Mouse (Mus musculus): ENCODE data around the gene Ssbp3. TPM values are rescaled to one million over a fixed set of nuclear protein-coding genes. Genes with fewer than 3 reads are reported as not detected.

Ssbp3 gene
- polyA plus RNA-seq, 1 experiment from 2014 or later, result 171 TPM

DNA sequence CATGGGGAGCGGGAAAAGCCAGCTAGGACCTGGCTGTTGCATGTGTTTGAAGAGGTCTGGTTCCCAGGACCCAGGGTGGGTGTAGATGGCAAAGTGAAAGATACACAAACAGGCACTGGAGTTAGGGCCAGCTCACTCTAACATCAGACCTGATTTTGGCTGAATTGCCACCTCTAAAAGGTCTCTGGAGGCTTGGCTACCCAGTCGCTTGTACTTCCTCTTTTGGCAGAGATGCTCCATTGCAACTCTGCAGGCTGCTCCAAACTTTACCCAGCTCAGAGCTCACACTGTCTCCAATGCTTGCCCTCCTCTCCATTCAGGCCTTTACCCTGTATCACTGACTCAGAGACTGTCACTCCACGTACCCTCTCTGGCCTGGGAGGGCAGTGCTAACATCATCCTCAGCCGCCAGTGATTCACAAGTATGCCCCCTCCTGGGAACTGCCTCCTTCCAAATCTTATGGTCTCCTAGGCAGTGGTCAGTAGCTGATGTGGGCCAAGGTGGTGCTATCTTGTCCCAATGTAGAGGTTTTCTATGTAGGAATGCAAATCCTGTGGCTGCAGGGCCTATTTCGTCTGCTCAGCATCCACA lies 142.6 kb downstream of the Ssbp3 start:
- Histone ChIP-seq H3K4me3 (no peak overlapping the region), H3K9me3 (no peaks in the 10 kb centered on the region), H3K27me3 (no peaks in the 10 kb centered on the region), H3K36me3 (peaks cover 47% of the 10 kb centered on the region), H3K9ac (no peak overlapping the region), H3K27ac (no peak overlapping the region; the same call in 1 of the 2 replicates), H3K4me1 (no peaks in the 10 kb centered on the region), H3K4me2 (replicated peaks) (no peak overlapping the region)
- ATAC-seq (ENCODE audit: low FRiP score, low read depth), result no peak
- WGBS, result 55% methylated on average over 5 of the region's 5 CpGs

DNA sequence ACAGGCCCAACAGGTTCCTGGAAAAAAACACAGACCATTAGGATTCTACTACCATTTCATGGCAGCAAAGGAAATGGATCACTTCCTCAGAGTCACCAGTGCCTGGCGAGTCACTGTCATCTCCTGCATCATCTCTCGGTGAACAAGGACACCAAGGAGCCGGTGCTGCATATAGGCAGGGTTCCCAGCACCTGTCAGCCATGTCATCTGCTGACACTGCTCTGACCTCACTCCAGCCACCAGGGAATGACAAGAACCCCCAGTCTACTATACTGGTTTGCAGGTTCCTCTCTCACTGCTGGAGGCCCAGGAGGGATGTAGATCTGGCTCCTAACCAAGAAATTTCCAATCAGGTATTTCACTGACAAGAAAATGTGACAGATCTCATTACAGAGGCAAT lies 145.6 kb downstream of the Ssbp3 start:
- no peak overlapping the region for H3K9ac ChIP-seq
- H3K27me3 ChIP-seq, result no peaks in the 10 kb centered on the region
- H3K36me3 ChIP-seq, result peaks cover 60% of the 10 kb centered on the region
- H3K9me3 ChIP-seq, result no peaks in the 10 kb centered on the region
- H3K4me2 ChIP-seq (replicated peaks), result no peak overlapping the region
- H3K27ac ChIP-seq, result no peak overlapping the region
- 83% methylated on average over 3 of the region's 3 CpGs for WGBS
- H3K4me1 ChIP-seq, result no peaks in the 10 kb centered on the region
- no peak overlapping the region for H3K4me3 ChIP-seq
- ATAC-seq (ENCODE audit: low FRiP score, low read depth), result no peak

DNA sequence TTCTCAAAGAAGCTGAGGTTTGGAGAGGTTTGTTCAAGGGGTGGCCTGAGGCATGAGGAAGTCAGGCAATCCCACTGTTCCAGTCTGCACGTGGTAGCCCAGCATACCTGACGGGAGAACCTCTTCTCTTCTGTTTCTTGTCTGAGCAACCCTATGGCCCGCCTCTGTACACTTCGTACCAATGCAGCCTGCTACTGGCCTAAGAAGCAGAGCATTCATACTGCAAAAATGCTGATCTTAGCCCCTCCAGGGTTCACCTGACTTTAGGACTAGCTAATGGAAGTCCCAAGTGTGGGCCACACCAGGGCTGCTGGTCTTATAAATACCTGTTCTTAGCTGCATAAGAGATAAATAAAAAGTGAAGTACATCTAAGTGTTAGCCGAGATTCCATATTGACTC lies 147.8 kb downstream of the Ssbp3 start:
- WGBS, result 88% methylated on average over 5 of the region's 5 CpGs
- H3K4me2 ChIP-seq (replicated peaks), result no peak overlapping the region
- H3K4me1 ChIP-seq, result no peaks in the 10 kb centered on the region
- H3K9me3 ChIP-seq, result no peaks in the 10 kb centered on the region
- no peak overlapping the region for H3K4me3 ChIP-seq
- ATAC-seq (ENCODE audit: low FRiP score, low read depth), result no peak
- peaks cover 82% of the 10 kb centered on the region for H3K36me3 ChIP-seq
- no peak overlapping the region for H3K9ac ChIP-seq
- H3K27ac ChIP-seq, result no peak overlapping the region
- H3K27me3 ChIP-seq, result no peaks in the 10 kb centered on the region

DNA sequence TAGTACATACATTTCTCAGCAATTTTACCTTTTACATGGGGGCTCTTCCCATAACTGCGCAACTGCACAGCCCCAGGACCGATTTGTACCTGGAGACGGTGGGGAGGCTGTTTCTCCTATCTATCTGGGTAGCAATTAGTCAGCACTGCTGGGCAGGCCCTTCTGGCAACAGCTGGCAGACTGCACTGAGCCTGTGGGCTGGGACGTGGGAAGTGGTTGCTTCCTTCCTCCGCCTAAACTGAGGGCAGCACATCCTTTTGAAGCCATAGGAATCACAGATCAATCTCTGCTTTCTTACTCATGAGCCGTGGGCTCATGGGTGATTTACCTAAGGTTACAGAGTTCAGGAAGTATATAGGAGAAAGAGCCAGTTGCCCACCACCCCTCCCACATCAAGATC lies 148.3 kb downstream of the Ssbp3 start:
- Histone ChIP-seq H3K36me3 (peaks cover 87% of the 10 kb centered on the region), H3K9me3 (no peaks in the 10 kb centered on the region), H3K4me3 (no peak overlapping the region), H3K4me1 (no peaks in the 10 kb centered on the region), H3K9ac (no peak overlapping the region), H3K4me2 (replicated peaks) (no peak overlapping the region), H3K27me3 (no peaks in the 10 kb centered on the region), H3K27ac (no peak overlapping the region)
- ATAC-seq (ENCODE audit: low FRiP score, low read depth), result no peak
- WGBS, result 84% methylated on average over 6 of the region's 6 CpGs

DNA sequence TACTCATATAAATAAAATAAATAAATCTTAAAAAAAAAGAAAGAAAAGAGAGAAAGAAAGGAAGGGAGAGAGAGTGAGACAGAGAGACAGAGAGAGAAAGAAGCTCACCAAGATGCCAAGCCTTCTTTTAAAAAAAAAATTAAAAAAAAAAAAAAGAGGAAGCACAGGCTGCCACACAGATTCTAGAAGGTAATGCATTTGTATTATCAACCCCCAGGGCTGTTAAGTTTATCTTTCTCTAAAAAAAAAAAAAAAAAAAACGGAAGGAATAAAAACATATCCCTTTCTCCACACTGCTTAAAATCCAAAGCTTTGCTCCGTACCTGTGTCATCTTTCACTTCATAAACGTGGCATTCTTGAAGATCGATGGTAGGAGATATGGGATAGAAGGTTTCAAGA lies 151.1 kb downstream of the Ssbp3 start:
- no peak for ATAC-seq (ENCODE audit: low FRiP score, low read depth)
- Histone ChIP-seq H3K9me3 (no peaks in the 10 kb centered on the region), H3K27ac (no peak overlapping the region), H3K27me3 (no peaks in the 10 kb centered on the region), H3K36me3 (peaks cover 78% of the 10 kb centered on the region), H3K4me3 (no peak overlapping the region), H3K4me2 (replicated peaks) (no peak overlapping the region), H3K4me1 (peaks cover 8% of the 10 kb centered on the region), H3K9ac (no peak overlapping the region)
- 90% methylated on average over 4 of the region's 4 CpGs for WGBS

- H3K36me3 ChIP-seq, result peaks cover 62% of the 10 kb centered on the region
Observed at GRCm38 (mm10) chr4:107063214-107063613, 152.7 kb downstream of the Ssbp3 start.

DNA sequence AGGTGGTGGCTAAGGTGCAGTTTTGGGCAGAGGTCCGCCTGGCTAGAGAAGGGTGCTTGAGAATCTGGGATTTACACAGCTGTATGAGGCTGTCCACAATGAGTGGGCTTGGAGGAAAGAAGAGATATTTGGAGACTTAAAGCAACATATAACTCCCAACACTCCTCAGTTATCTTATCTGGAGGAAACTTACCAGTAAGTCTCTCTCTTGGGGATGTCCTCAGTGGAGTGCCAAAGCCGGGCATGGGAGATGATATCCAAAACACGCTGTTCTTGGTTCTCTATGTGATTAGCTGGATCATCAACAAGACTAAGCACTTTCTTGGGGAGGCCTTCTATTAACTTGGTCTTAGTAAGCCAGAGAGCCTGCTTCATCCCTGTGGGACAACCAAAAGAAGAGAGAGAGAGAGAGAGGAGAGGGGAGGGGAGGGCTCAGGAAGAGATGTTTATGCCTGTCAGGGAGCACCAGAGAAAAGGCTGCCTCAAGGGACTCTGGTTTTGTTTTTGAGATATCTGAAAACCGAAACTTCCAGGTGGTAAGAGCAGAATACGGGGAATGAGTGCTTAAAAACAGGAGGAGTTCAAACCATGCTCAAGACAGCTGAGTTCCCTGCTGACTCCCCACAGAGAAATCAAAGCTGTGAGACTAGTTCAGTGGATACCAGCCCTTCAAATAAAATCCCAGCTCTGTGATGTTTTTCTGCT lies 154.0 kb downstream of the Ssbp3 start:
- Histone ChIP-seq H3K27me3 (no peaks in the 10 kb centered on the region), H3K9ac (no peak overlapping the region), H3K27ac (no peak overlapping the region), H3K4me1 (peaks cover 13% of the 10 kb centered on the region), H3K36me3 (peaks cover 48% of the 10 kb centered on the region), H3K9me3 (no peaks in the 10 kb centered on the region), H3K4me3 (no peak overlapping the region), H3K4me2 (replicated peaks) (no peak overlapping the region)
- ATAC-seq (ENCODE audit: low FRiP score, low read depth), result no peak
- WGBS, result 81% methylated on average over 5 of the region's 5 CpGs

More at GRCm38 (mm10) chr4:107063214-107063613, 152.7 kb downstream of the Ssbp3 start:
- Histone ChIP-seq H3K9me3 (no peaks in the 10 kb centered on the region), H3K9ac (no peak overlapping the region), H3K27me3 (no peaks in the 10 kb centered on the region), H3K4me2 (replicated peaks) (no peak overlapping the region), H3K27ac (no peak overlapping the region), H3K4me3 (no peak overlapping the region), H3K4me1 (peaks cover 13% of the 10 kb centered on the region)
- no peak for ATAC-seq (ENCODE audit: low FRiP score, low read depth)
- 86% methylated on average over 3 of the region's 3 CpGs for WGBS

- no peaks in the 10 kb centered on the region for H3K27me3 ChIP-seq
- H3K36me3 ChIP-seq, result peaks cover 29% of the 10 kb centered on the region
- H3K9me3 ChIP-seq, result no peaks in the 10 kb centered on the region
- peak within 1 kb of the TSS; percentile 86 for H3K4me3 ChIP-seq
- H3K9ac ChIP-seq, result peak within 1 kb of the TSS; percentile 84
- H3K4me1 ChIP-seq, result peaks cover 13% of the 10 kb centered on the region
- under 1% methylated on average over 60 of the region's 60 CpGs for WGBS
- ATAC-seq (ENCODE audit: low FRiP score, low read depth), result peak; percentile 99
- peak within 1 kb of the TSS; percentile 98 for H3K4me2 ChIP-seq (replicated peaks)
- H3K27ac ChIP-seq, result no peak within 1 kb of the TSS
Observed at GRCm38 (mm10) chr4:107066252-107067124, 156.0 kb downstream of the Ssbp3 start, which contains the start of the genes Mrpl37 and Cyb5rl. TSS of gene Mrpl37 (minus strand) at chr4:107066868. TSS of gene Cyb5rl (plus strand) at chr4:107066988.

DNA sequence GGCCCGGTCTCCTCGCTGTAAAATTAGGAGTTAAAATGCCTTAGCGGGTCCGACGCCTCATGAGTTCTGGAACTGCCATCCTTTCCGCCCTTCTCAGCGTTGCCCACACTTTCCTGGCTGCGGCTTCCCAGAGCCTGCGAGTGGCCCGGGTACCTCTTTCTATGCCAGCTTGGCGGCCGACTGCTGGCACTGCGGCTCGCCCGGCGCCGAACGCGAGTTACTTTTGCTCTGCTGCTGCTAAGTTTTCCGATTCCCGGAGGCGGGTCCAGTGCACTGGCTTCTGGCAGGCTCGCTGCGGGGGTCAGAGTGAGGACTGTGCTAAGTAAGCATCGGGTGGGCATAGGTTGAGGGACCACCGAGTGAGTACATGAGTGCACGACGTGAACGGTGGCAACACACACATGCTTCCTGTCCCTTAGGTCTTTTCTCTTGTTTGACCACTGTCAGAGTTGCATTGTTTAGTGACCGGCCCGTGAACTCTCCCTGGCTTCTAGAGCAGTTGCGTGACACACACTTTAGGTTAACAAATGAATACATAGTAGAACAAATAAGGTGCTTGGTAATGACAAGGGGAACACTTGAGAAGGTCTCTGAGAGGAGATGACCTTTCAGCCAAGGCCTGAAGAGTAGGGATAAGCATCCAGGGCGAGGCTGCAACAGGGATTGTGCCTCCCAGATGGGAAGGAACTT lies 156.8 kb downstream of the Ssbp3 start:
- no peak overlapping the region for H3K27ac ChIP-seq
- WGBS, result 6% methylated on average over 33 of the region's 33 CpGs

GRCm38 (mm10) chr4:107072343-107072742 lies 161.8 kb downstream of the Ssbp3 start:
- WGBS, result 84% methylated on average over 9 of the region's 9 CpGs
- Histone ChIP-seq H3K27me3 (no peaks in the 10 kb centered on the region), H3K4me3 (no peak overlapping the region), H3K36me3 (no peaks in the 10 kb centered on the region), H3K27ac (no peak overlapping the region), H3K4me1 (peaks cover 8% of the 10 kb centered on the region), H3K4me2 (replicated peaks) (no peak overlapping the region), H3K9ac (no peak overlapping the region), H3K9me3 (no peaks in the 10 kb centered on the region)
- no peak for ATAC-seq (ENCODE audit: low FRiP score, low read depth)

More for the DNA sequence above, 156.8 kb downstream of the Ssbp3 start:
- Histone ChIP-seq H3K4me1 (peaks cover 13% of the 10 kb centered on the region), H3K9ac (peak overlapping the region; percentile 83), H3K36me3 (peaks cover 21% of the 10 kb centered on the region), H3K4me2 (replicated peaks) (peak overlapping the region; percentile 98), H3K4me3 (peak overlapping the region; percentile 86), H3K27me3 (no peaks in the 10 kb centered on the region), H3K9me3 (no peaks in the 10 kb centered on the region)
- peak; percentile 16; the same call in 1 of the 2 replicates for ATAC-seq (ENCODE audit: low FRiP score, low read depth)

- H3K4me1 ChIP-seq, result 0 out of 2 replicates have a peak, but pooled peaks cover 3% of the 10 kb centered on the region
- 75% methylated on average over 5 of the region's 5 CpGs for WGBS
- H3K4me3 ChIP-seq, result no peak overlapping the region
Observed at GRCm38 (mm10) chr4:107075456-107075855, 165.0 kb downstream of the Ssbp3 start.

More at GRCm38 (mm10) chr4:107075456-107075855, 165.0 kb downstream of the Ssbp3 start:
- no peak for ATAC-seq (ENCODE audit: low FRiP score, low read depth)
- Histone ChIP-seq H3K9ac (no peak overlapping the region), H3K9me3 (no peaks in the 10 kb centered on the region), H3K27ac (no peak overlapping the region), H3K27me3 (no peaks in the 10 kb centered on the region), H3K4me2 (replicated peaks) (no peak overlapping the region), H3K36me3 (no peaks in the 10 kb centered on the region)

Data from limb, embryonic 13.5 days (tissue).